Mouse (Mus musculus) adrenal gland, postnatal 0 days (tissue): Measurements from ENCODE around the gene Acbd6. TPM values are rescaled to one million over a fixed set of nuclear protein-coding genes. Genes with fewer than 3 reads are reported as not detected.

Experiments
- polyA plus RNA-seq: library from polyadenylated mRNA; unstranded; fragments of >200 nt; fragmentation: Nextera tagmentation; extraction: Ambion mirVana; gene quantifications from 2 replicates; pipeline ENCODE4 v1.2.1, GENCODE M21; 2015

The Acbd6 gene
- 63.0 and 82.3 TPM in 2 replicates for polyA plus RNA-seq

GRCm38 (mm10) chr1:155558012-155558842 is at the start of gene Acbd6:
Gene Acbd6 (plus strand): TSS chr1:155558120.

Other genes starting within 250 kb of the Acbd6 start
- 7.7 and 10.4 TPM in 2 replicates for gene Xpr1, start 140.7 kb upstream of the Acbd6 start, polyA plus RNA-seq
- gene Lhx4, start 193.6 kb downstream of the Acbd6 start, polyA plus RNA-seq, result not detected in 2 replicates